Mouse (Mus musculus) lung, postnatal 0 days (tissue): Measurements from ENCODE around the gene Ankrd2.

Source experiments
- CTCF ChIP-seq: IDR thresholded peaks from 2 replicates; pipeline ENCODE4 v1.5.1; 2016; ENCODE audit warnings: antibody characterized with exemption, mild to moderate bottlenecking
- EP300 ChIP-seq: IDR thresholded peaks from 2 replicates; pipeline ENCODE4 v1.6.1; 2016; ENCODE audit warnings: antibody characterized with exemption, mild to moderate bottlenecking, control low read depth

- no peak for TF ChIP-seq CTCF
- TF ChIP-seq EP300, result no peak
Observed at GRCm38 (mm10) chr19:42006568-42006967, 29.2 kb upstream of the Ankrd2 start.
